Mouse (Mus musculus): ENCODE measurements at regions not wholly inside any gene's neighbourhood (a gene's known extent, or its start where the extent isn't known, plus 50 kb on each side); places are given as distances from the start of the nearest gene placed in this dataset.

- Histone ChIP-seq H3K79me3 (ENCODE audit: low read depth) (no peaks in the 10 kb centered on the region), H3K36me3 (ENCODE audit: control insufficient read depth, insufficient read depth) (no peaks in the 10 kb centered on the region), H3K79me2 (ENCODE audit: control insufficient read depth, insufficient read depth) (no peaks in the 10 kb centered on the region), H3K27me3 (ENCODE audit: control insufficient read depth, insufficient read depth, insufficient read length) (no peaks in the 10 kb centered on the region), H3K4me3 (ENCODE audit: insufficient read depth, poor library complexity, severe bottlenecking) (no peak overlapping the region), H3ac (ENCODE audit: control insufficient read depth, insufficient read length, low read depth) (no peak overlapping the region)
- TF ChIP-seq USF1 (IDR thresholded peaks at IDR 0.05; ENCODE audit: low read depth) (no peak), MYOG (IDR thresholded peaks at IDR 0.05; ENCODE audit: control insufficient read depth, extremely low read depth, insufficient read length) (no peak), CTCF (IDR thresholded peaks at IDR 0.05; ENCODE audit: control insufficient read depth, insufficient read depth, insufficient read length) (no peak), MAX (IDR thresholded peaks at IDR 0.05) (no peak), MYOD1 (IDR thresholded peaks at IDR 0.05; ENCODE audit: control insufficient read depth, insufficient read length, low read depth) (no peak), FOSL1 (IDR thresholded peaks at IDR 0.05; ENCODE audit: insufficient read depth, low read length, poor library complexity, severe bottlenecking) (no peak), CEBPB (IDR thresholded peaks at IDR 0.05; ENCODE audit: low read depth) (no peak)
These were observed 404.0 kb upstream of the Defb41 start for GRCm38 (mm10) chr1:18668901-18669300.

GRCm38 (mm10) chr1:18668265-18668664 is 403.3 kb upstream of the Defb41 start:
- no peaks in the 10 kb centered on the region for H3K79me3 ChIP-seq (ENCODE audit: low read depth)
- no peak for TF ChIP-seq FOSL1 (IDR thresholded peaks at IDR 0.05; ENCODE audit: insufficient read depth, low read length, poor library complexity, severe bottlenecking)
- TF ChIP-seq CEBPB (IDR thresholded peaks at IDR 0.05; ENCODE audit: low read depth), result no peak
- TF ChIP-seq MAX (IDR thresholded peaks at IDR 0.05), result no peak
- no peak for TF ChIP-seq MYOD1 (IDR thresholded peaks at IDR 0.05; ENCODE audit: control insufficient read depth, insufficient read length, low read depth)
- TF ChIP-seq CTCF (IDR thresholded peaks at IDR 0.05; ENCODE audit: control insufficient read depth, insufficient read depth, insufficient read length), result no peak
- no peak for TF ChIP-seq MYOG (IDR thresholded peaks at IDR 0.05; ENCODE audit: control insufficient read depth, extremely low read depth, insufficient read length)
- TF ChIP-seq USF1 (IDR thresholded peaks at IDR 0.05; ENCODE audit: low read depth), result no peak
- no peak overlapping the region for H3K4me3 ChIP-seq (ENCODE audit: insufficient read depth, poor library complexity, severe bottlenecking)
- no peak overlapping the region for H3ac ChIP-seq (ENCODE audit: control insufficient read depth, insufficient read length, low read depth)
- H3K79me2 ChIP-seq (ENCODE audit: control insufficient read depth, insufficient read depth), result no peaks in the 10 kb centered on the region
- H3K36me3 ChIP-seq (ENCODE audit: control insufficient read depth, insufficient read depth), result no peaks in the 10 kb centered on the region
- H3K27me3 ChIP-seq (ENCODE audit: control insufficient read depth, insufficient read depth, insufficient read length), result no peaks in the 10 kb centered on the region

GRCm38 (mm10) chr1:18640858-18641257 is 375.9 kb upstream of the Defb41 start:
- no peaks in the 10 kb centered on the region for H3K36me3 ChIP-seq (ENCODE audit: control insufficient read depth, insufficient read depth)
- H3K79me2 ChIP-seq (ENCODE audit: control insufficient read depth, insufficient read depth), result no peaks in the 10 kb centered on the region
- no peaks in the 10 kb centered on the region for H3K27me3 ChIP-seq (ENCODE audit: control insufficient read depth, insufficient read depth, insufficient read length)
- no peaks in the 10 kb centered on the region for H3K79me3 ChIP-seq (ENCODE audit: low read depth)
- H3ac ChIP-seq (ENCODE audit: control insufficient read depth, insufficient read length, low read depth), result no peak overlapping the region
- TF ChIP-seq CTCF (IDR thresholded peaks at IDR 0.05; ENCODE audit: control insufficient read depth, insufficient read depth, insufficient read length), result no peak
- TF ChIP-seq CEBPB (IDR thresholded peaks at IDR 0.05; ENCODE audit: low read depth), result no peak
- no peak for TF ChIP-seq USF1 (IDR thresholded peaks at IDR 0.05; ENCODE audit: low read depth)
- TF ChIP-seq MAX (IDR thresholded peaks at IDR 0.05), result no peak
- no peak for TF ChIP-seq MYOD1 (IDR thresholded peaks at IDR 0.05; ENCODE audit: control insufficient read depth, insufficient read length, low read depth)
- no peak for TF ChIP-seq FOSL1 (IDR thresholded peaks at IDR 0.05; ENCODE audit: insufficient read depth, low read length, poor library complexity, severe bottlenecking)
- TF ChIP-seq MYOG (IDR thresholded peaks at IDR 0.05; ENCODE audit: control insufficient read depth, extremely low read depth, insufficient read length), result no peak
- H3K4me3 ChIP-seq (ENCODE audit: insufficient read depth, poor library complexity, severe bottlenecking), result no peak overlapping the region

GRCm38 (mm10) chr1:18639460-18640300 is 374.7 kb upstream of the Defb41 start:
- Histone ChIP-seq H3K36me3 (ENCODE audit: control insufficient read depth, insufficient read depth) (no peaks in the 10 kb centered on the region), H3K4me3 (ENCODE audit: insufficient read depth, poor library complexity, severe bottlenecking) (no peak overlapping the region), H3K79me2 (ENCODE audit: control insufficient read depth, insufficient read depth) (no peaks in the 10 kb centered on the region), H3K79me3 (ENCODE audit: low read depth) (no peaks in the 10 kb centered on the region), H3K27me3 (ENCODE audit: control insufficient read depth, insufficient read depth, insufficient read length) (no peaks in the 10 kb centered on the region), H3ac (ENCODE audit: control insufficient read depth, insufficient read length, low read depth) (no peak overlapping the region)
- no peak for TF ChIP-seq FOSL1 (IDR thresholded peaks at IDR 0.05; ENCODE audit: insufficient read depth, low read length, poor library complexity, severe bottlenecking)
- no peak for TF ChIP-seq USF1 (IDR thresholded peaks at IDR 0.05; ENCODE audit: low read depth)
- no peak for TF ChIP-seq CEBPB (IDR thresholded peaks at IDR 0.05; ENCODE audit: low read depth)
- TF ChIP-seq MAX (IDR thresholded peaks at IDR 0.05), result no peak
- TF ChIP-seq MYOG (IDR thresholded peaks at IDR 0.05; ENCODE audit: control insufficient read depth, extremely low read depth, insufficient read length), result no peak
- no peak for TF ChIP-seq CTCF (IDR thresholded peaks at IDR 0.05; ENCODE audit: control insufficient read depth, insufficient read depth, insufficient read length)
- no peak for TF ChIP-seq MYOD1 (IDR thresholded peaks at IDR 0.05; ENCODE audit: control insufficient read depth, insufficient read length, low read depth)

- no peaks in the 10 kb centered on the region for H3K79me2 ChIP-seq (ENCODE audit: control insufficient read depth, insufficient read depth)
- no peaks in the 10 kb centered on the region for H3K79me3 ChIP-seq (ENCODE audit: low read depth)
- no peak overlapping the region for H3ac ChIP-seq (ENCODE audit: control insufficient read depth, insufficient read length, low read depth)
- no peaks in the 10 kb centered on the region for H3K36me3 ChIP-seq (ENCODE audit: control insufficient read depth, insufficient read depth)
- H3K4me3 ChIP-seq (ENCODE audit: insufficient read depth, poor library complexity, severe bottlenecking), result no peak overlapping the region
- H3K27me3 ChIP-seq (ENCODE audit: control insufficient read depth, insufficient read depth, insufficient read length), result no peaks in the 10 kb centered on the region
- TF ChIP-seq MYOD1 (IDR thresholded peaks at IDR 0.05; ENCODE audit: control insufficient read depth, insufficient read length, low read depth) (no peak), USF1 (IDR thresholded peaks at IDR 0.05; ENCODE audit: low read depth) (no peak), MYOG (IDR thresholded peaks at IDR 0.05; ENCODE audit: control insufficient read depth, extremely low read depth, insufficient read length) (no peak), CEBPB (IDR thresholded peaks at IDR 0.05; ENCODE audit: low read depth) (no peak), FOSL1 (IDR thresholded peaks at IDR 0.05; ENCODE audit: insufficient read depth, low read length, poor library complexity, severe bottlenecking) (no peak), MAX (IDR thresholded peaks at IDR 0.05) (no peak), CTCF (IDR thresholded peaks at IDR 0.05; ENCODE audit: control insufficient read depth, insufficient read depth, insufficient read length) (no peak)
These were observed 372.4 kb upstream of the Defb41 start for GRCm38 (mm10) chr1:18637334-18637733.

Measured in C2C12 (cell line).